Mouse (Mus musculus): ENCODE data around the gene Hcn1.
"Not testable (repeated sequence)": the region's sequence is repeated elsewhere in the genome, so short reads cannot be mapped to it uniquely, and the experiment has no call there.

The Hcn1 gene

GRCm38 (mm10) chr13:117880471-117881225 is 278.5 kb downstream of the Hcn1 start:
- DNase-seq (ENCODE audit: low spot score): no peak

GRCm38 (mm10) chr13:117892076-117892475 is 290.0 kb downstream of the Hcn1 start:
- DNase-seq (ENCODE audit: low spot score): no peak

GRCm38 (mm10) chr13:117898052-117898451 is 295.9 kb downstream of the Hcn1 start:
- DNase-seq (ENCODE audit: low spot score): no peak

- no peak for DNase-seq (ENCODE audit: low spot score)
These were observed 305.7 kb downstream of the Hcn1 start for GRCm38 (mm10) chr13:117907801-117908200.

- DNase-seq (ENCODE audit: low spot score): no peak
These were observed 327.6 kb downstream of the Hcn1 start for GRCm38 (mm10) chr13:117929734-117930133.

- no peak for DNase-seq (ENCODE audit: low spot score)
These were observed 329.6 kb downstream of the Hcn1 start for GRCm38 (mm10) chr13:117931746-117932145.

DNA sequence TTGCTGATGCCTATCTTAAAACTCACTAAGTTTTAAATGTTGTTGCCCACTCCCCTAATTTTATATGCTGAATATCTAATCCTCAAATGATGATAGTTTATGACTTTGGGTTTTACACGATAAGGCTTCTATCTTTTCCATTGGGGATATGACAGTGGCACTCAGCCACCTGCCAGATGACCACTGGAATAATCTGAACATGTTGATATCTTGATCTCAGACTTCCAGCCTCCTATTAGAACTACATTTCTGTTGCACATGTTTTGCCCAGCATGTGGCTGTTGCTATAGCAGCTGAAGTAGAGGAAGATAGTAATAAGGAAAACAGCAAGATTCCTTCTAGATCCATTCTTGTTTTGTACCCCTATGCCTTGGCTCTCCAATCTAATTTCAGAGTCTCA is 336.6 kb downstream of the Hcn1 start:
- DNase-seq (ENCODE audit: low spot score): no peak

- no peak for DNase-seq (ENCODE audit: low spot score)
These were observed 338.6 kb downstream of the Hcn1 start for GRCm38 (mm10) chr13:117940536-117941280.

GRCm38 (mm10) chr13:117946843-117947242 is 344.7 kb downstream of the Hcn1 start:
- DNase-seq (ENCODE audit: low spot score): no peak

- no peak for DNase-seq (ENCODE audit: low spot score)
These were observed 345.7 kb downstream of the Hcn1 start for GRCm38 (mm10) chr13:117947704-117948376.

DNA sequence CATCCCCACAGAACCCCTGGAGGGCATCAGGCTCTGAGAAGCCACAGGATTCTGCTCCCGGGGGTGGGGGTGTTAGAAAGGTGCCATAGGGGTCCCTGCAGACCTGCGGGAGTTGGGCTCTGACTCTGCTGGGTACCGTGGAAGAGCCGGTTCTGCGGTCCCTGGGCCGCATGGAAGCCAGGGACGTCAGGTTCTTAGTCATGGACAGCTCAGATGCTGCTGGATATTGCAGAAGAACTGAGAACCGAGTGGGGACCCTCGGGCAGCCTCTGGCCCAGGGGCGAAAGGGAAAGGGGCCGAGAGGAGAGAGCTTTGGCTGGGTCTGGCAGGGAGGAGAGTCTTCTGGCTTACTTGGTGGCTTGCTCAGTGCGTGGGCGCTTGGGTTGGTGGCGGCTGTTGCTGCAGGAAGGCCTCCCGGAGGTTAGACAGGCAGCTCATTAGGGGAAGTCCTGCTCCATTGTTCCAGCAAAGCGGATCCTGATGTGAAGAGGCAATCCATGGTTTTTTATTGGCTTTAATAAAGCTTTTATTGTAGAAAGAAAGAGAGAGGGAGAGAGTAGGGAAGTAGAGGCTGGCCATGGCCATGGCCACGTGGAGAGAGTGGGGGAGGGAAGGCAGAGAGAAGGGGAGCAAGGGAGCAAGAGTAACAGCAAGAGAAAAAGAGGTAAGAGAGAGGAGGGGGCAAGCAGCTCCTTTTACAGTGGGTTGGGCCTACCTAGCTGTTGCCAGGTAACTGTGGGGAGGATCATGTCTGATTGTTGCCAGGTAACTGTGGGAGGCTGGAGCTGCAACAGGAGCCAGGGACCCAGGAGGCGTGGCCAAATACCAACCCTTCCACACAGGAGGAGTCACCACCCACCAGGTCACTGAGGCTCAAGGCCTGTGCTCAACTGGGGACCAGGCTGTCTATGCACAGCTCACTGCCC is 356.6 kb downstream of the Hcn1 start:
- no peak for DNase-seq (ENCODE audit: low spot score)

DNA sequence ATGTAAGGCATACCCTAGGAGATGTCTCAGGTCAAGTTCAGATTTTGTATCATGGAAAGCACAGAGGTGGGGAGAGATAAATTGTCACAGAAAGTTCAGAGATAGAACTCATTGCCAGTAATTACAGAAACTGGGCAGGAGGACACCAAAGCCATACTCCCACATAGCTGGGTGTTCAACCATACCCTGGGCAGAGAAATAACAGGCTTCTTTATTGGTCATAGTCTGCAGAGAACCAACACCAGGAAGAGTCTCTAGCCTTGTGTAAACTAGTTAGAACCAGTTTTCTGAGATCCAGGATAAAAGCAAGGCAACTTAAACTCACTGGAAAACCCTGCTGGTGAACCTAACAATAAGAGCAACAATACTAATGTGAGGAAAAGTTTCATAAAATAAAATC is 362.5 kb downstream of the Hcn1 start:
- no peak for DNase-seq (ENCODE audit: low spot score)

- DNase-seq (ENCODE audit: low spot score): no peak
These were observed 373.3 kb downstream of the Hcn1 start for GRCm38 (mm10) chr13:117975382-117975781.

DNA sequence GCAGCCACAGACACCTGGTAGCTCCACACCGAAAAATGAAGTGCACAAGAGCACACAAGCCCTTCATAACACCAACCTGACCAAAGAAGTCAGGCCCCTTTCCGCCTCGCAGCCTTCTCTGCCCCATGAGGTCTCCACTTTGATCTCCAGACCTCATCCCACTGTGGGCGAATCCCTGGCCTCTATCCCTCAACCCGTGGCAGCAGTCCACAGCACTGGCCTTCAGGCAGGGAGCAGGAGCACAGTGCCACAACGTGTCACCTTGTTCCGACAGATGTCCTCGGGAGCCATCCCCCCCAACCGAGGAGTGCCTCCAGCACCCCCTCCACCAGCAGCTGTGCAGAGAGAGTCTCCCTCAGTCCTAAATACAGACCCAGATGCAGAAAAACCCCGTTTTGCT is 373.7 kb downstream of the Hcn1 start:
- no peak for DNase-seq (ENCODE audit: low spot score)

DNA sequence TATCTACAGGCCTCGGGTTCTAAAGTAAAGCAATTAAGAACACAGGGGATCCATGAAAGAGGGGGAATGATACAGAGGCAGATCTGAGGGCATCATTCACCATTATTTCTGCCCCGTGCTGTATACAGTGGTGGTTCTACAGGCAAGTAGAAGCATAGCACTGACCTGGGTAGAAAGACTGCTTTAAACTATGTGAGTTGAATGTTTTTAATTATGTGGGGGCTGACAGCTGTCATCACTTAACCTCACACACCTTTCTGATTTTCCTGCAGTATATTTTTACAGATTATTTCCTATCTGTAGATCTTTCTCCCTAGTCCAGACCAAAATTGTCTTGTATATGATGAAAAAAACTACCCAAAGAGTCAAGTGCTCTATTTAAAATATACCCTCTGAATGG is 382.2 kb downstream of the Hcn1 start:
- DNase-seq (ENCODE audit: low spot score): no peak

DNA sequence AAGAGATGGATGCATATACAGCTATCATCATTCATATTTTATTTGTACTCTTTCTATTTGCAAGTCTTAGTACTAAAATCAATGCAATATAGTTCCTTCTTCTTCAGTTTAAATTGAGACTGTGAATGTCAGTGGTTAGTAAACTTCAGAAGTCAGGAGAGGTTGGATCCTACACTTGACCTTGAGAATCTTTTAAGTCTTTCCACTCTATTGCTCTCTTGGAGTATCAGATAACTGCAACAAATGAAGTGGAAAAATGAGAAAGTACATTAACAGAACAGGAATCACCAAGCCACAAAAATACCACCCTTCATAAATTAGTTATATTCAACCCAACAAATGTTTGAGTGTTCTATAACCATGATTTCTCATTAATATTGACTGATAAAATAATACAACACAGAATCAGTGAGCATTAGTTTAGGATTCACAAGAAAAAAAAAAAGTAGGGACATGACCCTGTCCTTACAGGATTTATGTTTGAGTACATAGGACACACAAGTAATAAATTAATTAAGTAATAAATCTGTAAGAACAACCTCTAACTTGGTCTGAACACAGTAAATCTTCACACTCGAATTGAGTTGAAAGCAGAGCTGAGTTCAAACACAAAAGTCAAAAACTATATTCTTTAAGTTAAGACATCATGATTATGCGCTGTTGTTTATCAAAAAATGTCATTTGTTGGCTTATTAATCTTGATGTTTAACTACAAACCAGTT is 397.8 kb downstream of the Hcn1 start:
- DNase-seq (ENCODE audit: low spot score): no peak

GRCm38 (mm10) chr13:118000538-118000937 is 398.4 kb downstream of the Hcn1 start:
- DNase-seq (ENCODE audit: low spot score): no peak

DNA sequence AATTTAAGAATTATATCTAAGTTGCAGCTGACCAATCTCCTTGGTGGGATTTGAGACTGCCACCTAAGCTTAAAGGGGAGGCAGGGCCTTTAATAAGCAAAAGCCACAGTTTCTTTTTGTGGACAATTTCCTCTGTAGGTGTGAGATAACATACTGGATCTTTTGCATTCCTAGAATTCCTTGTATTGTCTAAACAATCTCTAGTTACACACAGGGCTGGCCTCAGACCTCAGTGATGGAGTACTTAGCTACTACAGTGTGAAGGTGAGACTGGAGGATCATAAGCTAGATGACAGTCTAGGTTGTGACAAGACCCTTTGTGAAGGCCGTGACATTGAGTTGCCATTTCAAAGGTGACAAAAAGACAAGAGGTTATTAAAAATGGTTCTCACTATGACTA is 419.1 kb downstream of the Hcn1 start:
- DNase-seq (ENCODE audit: low spot score): no peak

GRCm38 (mm10) chr13:118022891-118023290 is 420.8 kb downstream of the Hcn1 start:
- DNase-seq (ENCODE audit: low spot score): not testable (repeated sequence)

- DNase-seq (ENCODE audit: low spot score): no peak
These were observed 421.3 kb downstream of the Hcn1 start for GRCm38 (mm10) chr13:118023381-118023780.

GRCm38 (mm10) chr13:118026510-118026909 is 424.4 kb downstream of the Hcn1 start:
- DNase-seq (ENCODE audit: low spot score): no peak
